Mouse (Mus musculus) layer of hippocampus, adult 11-12 months (tissue): ENCODE measurements around the gene Ccnq.
"Not testable (repeated sequence)": the region's sequence is repeated elsewhere in the genome, so short reads cannot be mapped to it uniquely, and the experiment has no call there.

ENCODE experiments used
- DNase-seq: peaks from one replicate; pipeline ENCODE4 v3.0.0; 2022; ENCODE audit warnings: low spot score

Ccnq gene

GRCm38 (mm10) chr11:78762201-78762600 lies 10.7 kb upstream of the Ccnq start:
- no peak for DNase-seq

- DNase-seq = no peak
These were observed 9.6 kb upstream of the Ccnq start for GRCm38 (mm10) chr11:78761086-78761485.

GRCm38 (mm10) chr11:78755299-78755698 lies 3.8 kb upstream of the Ccnq start:
- no peak for DNase-seq

GRCm38 (mm10) chr11:78754177-78754576 lies 2.6 kb upstream of the Ccnq start:
- DNase-seq = not testable (repeated sequence)

GRCm38 (mm10) chr11:78753183-78753582 lies 1.7 kb upstream of the Ccnq start:
- no peak for DNase-seq

- DNase-seq = no peak
These were observed 294 bp upstream of the Ccnq start for GRCm38 (mm10) chr11:78751843-78752203.

- no peak for DNase-seq
These were observed 5.3 kb downstream of the Ccnq start for GRCm38 (mm10) chr11:78746264-78746663.

GRCm38 (mm10) chr11:78745475-78745874 lies 6.1 kb downstream of the Ccnq start:
- no peak for DNase-seq

- DNase-seq = no peak
These were observed 9.1 kb downstream of the Ccnq start for GRCm38 (mm10) chr11:78742461-78742860.

- no peak for DNase-seq
These were observed 9.6 kb downstream of the Ccnq start for GRCm38 (mm10) chr11:78741958-78742357.

GRCm38 (mm10) chr11:78739361-78739760 lies 12.2 kb downstream of the Ccnq start:
- no peak for DNase-seq

GRCm38 (mm10) chr11:78736877-78737408 lies 14.6 kb downstream of the Ccnq start:
- DNase-seq = no peak

GRCm38 (mm10) chr11:78735168-78735567 lies 16.4 kb downstream of the Ccnq start:
- DNase-seq = no peak

- no peak for DNase-seq
These were observed 18.9 kb downstream of the Ccnq start for GRCm38 (mm10) chr11:78732619-78733018.

GRCm38 (mm10) chr11:78730902-78731301 lies 20.6 kb downstream of the Ccnq start:
- DNase-seq = no peak

- DNase-seq = no peak
These were observed 23.5 kb downstream of the Ccnq start for GRCm38 (mm10) chr11:78728041-78728440.

GRCm38 (mm10) chr11:78726366-78726765 lies 25.2 kb downstream of the Ccnq start:
- DNase-seq = peak; percentile 16

- no peak for DNase-seq
These were observed 26.7 kb downstream of the Ccnq start for GRCm38 (mm10) chr11:78724792-78725191.

GRCm38 (mm10) chr11:78721419-78721818 lies 30.1 kb downstream of the Ccnq start:
- no peak for DNase-seq

GRCm38 (mm10) chr11:78717655-78718054 lies 33.9 kb downstream of the Ccnq start:
- DNase-seq = no peak

- DNase-seq = no peak
These were observed 42.9 kb downstream of the Ccnq start for GRCm38 (mm10) chr11:78708642-78709041.

GRCm38 (mm10) chr11:78706026-78706425 lies 45.5 kb downstream of the Ccnq start:
- no peak for DNase-seq

- DNase-seq = no peak
These were observed 48.4 kb downstream of the Ccnq start for GRCm38 (mm10) chr11:78703085-78703484.

GRCm38 (mm10) chr11:78702319-78702718 lies 49.2 kb downstream of the Ccnq start:
- DNase-seq = no peak
